Mouse (Mus musculus) hindbrain, embryonic 15.5 days (tissue): ENCODE data around the gene Fis1. TPM values are rescaled to one million over a fixed set of nuclear protein-coding genes. Genes with fewer than 3 reads are reported as not detected.

Experiments
- ATAC-seq: fragments of 200-750 bp; cut with Nextera tagmentation; 2 replicates; pipeline ENCODE4 v1.8.0; 2017; ENCODE audit warnings: low read depth, moderate number of reproducible peaks, moderate TSS enrichment; ENCODE audit not compliant: low FRiP score
- H3K27ac ChIP-seq: fragments of 300-500 bp; sonication (generic); replicated peaks from 2 replicates; pipeline ENCODE4 v1.5.1; 2015; ENCODE audit warnings: mild to moderate bottlenecking, inconsistent platforms
- H3K27me3 ChIP-seq: fragments of 300-500 bp; sonication (generic); 2 replicates; pipeline ENCODE4 v1.6.1; 2015; ENCODE audit warnings: control low read depth, inconsistent platforms
- H3K36me3 ChIP-seq: fragments of 300-500 bp; sonication (generic); 2 replicates; pipeline ENCODE4 v1.6.1; 2015; ENCODE audit warnings: control low read depth, inconsistent platforms
- H3K4me1 ChIP-seq: fragments of 300-500 bp; sonication (generic); replicated peaks from 2 replicates; pipeline ENCODE4 v1.6.1; 2015; ENCODE audit warnings: control low read depth, inconsistent platforms
- H3K4me2 ChIP-seq: fragments of 300-500 bp; sonication (generic); 2 replicates; pipeline ENCODE4 v1.6.1; 2015; ENCODE audit warnings: moderate library complexity, mild to moderate bottlenecking, inconsistent platforms
- H3K4me3 ChIP-seq: fragments of 300-500 bp; sonication (generic); 2 replicates; pipeline ENCODE4 v1.5.1; 2015; ENCODE audit warnings: mild to moderate bottlenecking, inconsistent platforms
- H3K9ac ChIP-seq: fragments of 300-500 bp; sonication (generic); 2 replicates; pipeline ENCODE4 v1.6.1; 2015; ENCODE audit warnings: inconsistent platforms
- H3K9me3 ChIP-seq: fragments of 300-500 bp; sonication (generic); 2 replicates; pipeline ENCODE4 v1.6.1; 2016; ENCODE audit warnings: control low read depth, inconsistent platforms
- WGBS: fragments of 180-500 bp; shearing (Covaris S2); methylation state at CpG from one replicate; pipeline ENCODE4 v1.1.7; 2015; 5-methylcytosine and 5-hydroxymethylcytosine counted together
- polyA plus RNA-seq: library from polyadenylated mRNA; unstranded; fragments of >200 nt; fragmentation: Nextera tagmentation; extraction: Ambion mirVana; gene quantifications from 2 replicates; pipeline ENCODE4 v1.2.1, GENCODE M21; 2015

Gene Fis1
- polyA plus RNA-seq, 1 experiment from 2014 or later, result 375 TPM

- WGBS, result 86% methylated on average over 8 of the region's 8 CpGs
- Histone ChIP-seq H3K27me3 (no peaks in the 10 kb centered on the region), H3K27ac (no peak overlapping the region), H3K9ac (no peak overlapping the region), H3K4me2 (no peak overlapping the region), H3K4me3 (no peak overlapping the region), H3K9me3 (no peaks in the 10 kb centered on the region), H3K36me3 (peaks cover 20% of the 10 kb centered on the region; the same call in 1 of the 2 replicates), H3K4me1 (peaks cover 5% of the 10 kb centered on the region)
- ATAC-seq, result no peak
These were observed 27.9 kb downstream of the Fis1 start for GRCm38 (mm10) chr5:136980974-136981373.

GRCm38 (mm10) chr5:136982338-136982930, 29.4 kb downstream of the Fis1 start:
- WGBS, result 48% methylated on average over 16 of the region's 16 CpGs
- ATAC-seq, result no peak
- Histone ChIP-seq H3K4me3 (no peak overlapping the region), H3K27ac (no peak overlapping the region), H3K27me3 (no peaks in the 10 kb centered on the region), H3K9ac (no peak overlapping the region), H3K4me1 (peaks cover 10% of the 10 kb centered on the region), H3K9me3 (no peaks in the 10 kb centered on the region), H3K36me3 (peaks cover 20% of the 10 kb centered on the region; the same call in 1 of the 2 replicates), H3K4me2 (no peak overlapping the region)

GRCm38 (mm10) chr5:136984828-136985227, 31.8 kb downstream of the Fis1 start:
- WGBS, result 59% methylated on average over 14 of the region's 14 CpGs
- no peak overlapping the region for H3K9ac ChIP-seq
- H3K27ac ChIP-seq, result no peak overlapping the region
- peaks cover 23% of the 10 kb centered on the region for H3K4me1 ChIP-seq
- H3K9me3 ChIP-seq, result no peaks in the 10 kb centered on the region
- H3K36me3 ChIP-seq, result peaks cover 27% of the 10 kb centered on the region
- no peak overlapping the region for H3K4me3 ChIP-seq
- no peak overlapping the region for H3K4me2 ChIP-seq
- no peak for ATAC-seq
- no peaks in the 10 kb centered on the region for H3K27me3 ChIP-seq

GRCm38 (mm10) chr5:136986695-136987137, 33.6 kb downstream of the Fis1 start, which contains the start of gene Plod3:
Gene Plod3, plus strand, starts transcription at chr5:136987019.
- peak; percentile 93 for ATAC-seq
- H3K27ac ChIP-seq, result peak within 1 kb of the TSS; percentile 95
- H3K4me3 ChIP-seq, result peak within 1 kb of the TSS; percentile 81
- WGBS, result under 1% methylated on average over 26 of the region's 26 CpGs
- peak within 1 kb of the TSS; percentile 89 for H3K9ac ChIP-seq
- H3K36me3 ChIP-seq, result peaks cover 33% of the 10 kb centered on the region
- peaks cover 23% of the 10 kb centered on the region for H3K4me1 ChIP-seq
- peak within 1 kb of the TSS; percentile 92 for H3K4me2 ChIP-seq
- H3K9me3 ChIP-seq, result no peaks in the 10 kb centered on the region
- H3K27me3 ChIP-seq, result no peaks in the 10 kb centered on the region

- peak overlapping the region; percentile 92 for H3K4me2 ChIP-seq
- H3K27me3 ChIP-seq, result no peaks in the 10 kb centered on the region
- peaks cover 23% of the 10 kb centered on the region for H3K4me1 ChIP-seq
- peaks cover 33% of the 10 kb centered on the region for H3K36me3 ChIP-seq
- peak; percentile 71 for ATAC-seq
- peak overlapping the region; percentile 89 for H3K9ac ChIP-seq
- no peaks in the 10 kb centered on the region for H3K9me3 ChIP-seq
- peak overlapping the region; percentile 81 for H3K4me3 ChIP-seq
- under 1% methylated on average over 67 of the region's 67 CpGs for WGBS
- peak overlapping the region; percentile 95 for H3K27ac ChIP-seq
These were observed 34.3 kb downstream of the Fis1 start for GRCm38 (mm10) chr5:136987138-136987933.

GRCm38 (mm10) chr5:136987934-136988271, 34.8 kb downstream of the Fis1 start, which contains the start of gene Znhit1:
Gene Znhit1, minus strand, starts transcription at chr5:136988021.
- Histone ChIP-seq H3K27ac (peak within 1 kb of the TSS; percentile 95), H3K4me3 (peak within 1 kb of the TSS; percentile 81), H3K27me3 (no peaks in the 10 kb centered on the region), H3K4me2 (peak within 1 kb of the TSS; percentile 92), H3K4me1 (peaks cover 23% of the 10 kb centered on the region), H3K36me3 (peaks cover 36% of the 10 kb centered on the region), H3K9ac (peak within 1 kb of the TSS; percentile 89), H3K9me3 (no peaks in the 10 kb centered on the region)
- ATAC-seq, result no peak
- 4% methylated on average over 12 of the region's 12 CpGs for WGBS

GRCm38 (mm10) chr5:136988420-136988819, 35.3 kb downstream of the Fis1 start:
- Histone ChIP-seq H3K36me3 (peaks cover 42% of the 10 kb centered on the region), H3K9me3 (no peaks in the 10 kb centered on the region)

GRCm38 (mm10) chr5:136989801-136990200, 36.7 kb downstream of the Fis1 start:
- 95% methylated on average over 6 of the region's 6 CpGs for WGBS
- H3K4me3 ChIP-seq, result no peak overlapping the region
- H3K36me3 ChIP-seq, result peaks cover 54% of the 10 kb centered on the region
- no peak overlapping the region for H3K27ac ChIP-seq
- no peak overlapping the region for H3K9ac ChIP-seq
- no peak for ATAC-seq
- peaks cover 23% of the 10 kb centered on the region for H3K4me1 ChIP-seq
- no peak overlapping the region for H3K4me2 ChIP-seq
- no peaks in the 10 kb centered on the region for H3K27me3 ChIP-seq
- H3K9me3 ChIP-seq, result no peaks in the 10 kb centered on the region

More at GRCm38 (mm10) chr5:136988420-136988819, 35.3 kb downstream of the Fis1 start:
- Histone ChIP-seq H3K27ac (peak overlapping the region; percentile 95; the same call in 1 of the 2 replicates), H3K4me2 (peak overlapping the region; percentile 92), H3K27me3 (no peaks in the 10 kb centered on the region), H3K4me3 (peak overlapping the region; percentile 81), H3K4me1 (peaks cover 23% of the 10 kb centered on the region), H3K9ac (peak overlapping the region; percentile 89)
- 58% methylated on average over 7 of the region's 7 CpGs for WGBS
- ATAC-seq, result no peak

- ATAC-seq, result no peak
- H3K4me2 ChIP-seq, result no peak overlapping the region
- H3K4me1 ChIP-seq, result no peaks in the 10 kb centered on the region
- no peak overlapping the region for H3K27ac ChIP-seq
- no peaks in the 10 kb centered on the region for H3K9me3 ChIP-seq
- no peaks in the 10 kb centered on the region for H3K27me3 ChIP-seq
- WGBS, result 75% methylated on average over 4 of the region's 5 CpGs
- H3K9ac ChIP-seq, result no peak overlapping the region
- H3K36me3 ChIP-seq, result peaks cover 17% of the 10 kb centered on the region
- no peak overlapping the region for H3K4me3 ChIP-seq
These were observed 46.4 kb downstream of the Fis1 start for GRCm38 (mm10) chr5:136999449-136999848.

GRCm38 (mm10) chr5:137000612-137001011, 47.5 kb downstream of the Fis1 start:
- Histone ChIP-seq H3K36me3 (peaks cover 6% of the 10 kb centered on the region), H3K4me1 (no peaks in the 10 kb centered on the region), H3K4me2 (no peak overlapping the region), H3K9ac (no peak overlapping the region), H3K27me3 (no peaks in the 10 kb centered on the region), H3K27ac (no peak overlapping the region), H3K4me3 (no peak overlapping the region), H3K9me3 (no peaks in the 10 kb centered on the region)
- ATAC-seq, result no peak
- 92% methylated on average over 2 of the region's 2 CpGs for WGBS

GRCm38 (mm10) chr5:137007276-137007675, 54.2 kb downstream of the Fis1 start:
- Histone ChIP-seq H3K9me3 (no peaks in the 10 kb centered on the region), H3K27me3 (no peaks in the 10 kb centered on the region), H3K4me1 (no peaks in the 10 kb centered on the region), H3K4me3 (no peak overlapping the region), H3K9ac (no peak overlapping the region), H3K36me3 (no peaks in the 10 kb centered on the region), H3K27ac (no peak overlapping the region), H3K4me2 (no peak overlapping the region)
- WGBS, result 68% methylated on average over 8 of the region's 8 CpGs
- no peak for ATAC-seq

GRCm38 (mm10) chr5:137009988-137010387, 56.9 kb downstream of the Fis1 start:
- no peaks in the 10 kb centered on the region for H3K9me3 ChIP-seq
- ATAC-seq, result no peak
- H3K27ac ChIP-seq, result no peak overlapping the region
- H3K4me2 ChIP-seq, result no peak overlapping the region
- H3K9ac ChIP-seq, result no peak overlapping the region
- WGBS, result 24% methylated on average over 3 of the region's 3 CpGs
- no peaks in the 10 kb centered on the region for H3K36me3 ChIP-seq
- H3K4me3 ChIP-seq, result no peak overlapping the region
- no peaks in the 10 kb centered on the region for H3K27me3 ChIP-seq
- H3K4me1 ChIP-seq, result no peaks in the 10 kb centered on the region
